Mouse (Mus musculus): ENCODE data around the gene Elob. TPM values are rescaled to one million over a fixed set of nuclear protein-coding genes. Genes with fewer than 3 reads are reported as not detected.

Elob gene
- polyA plus RNA-seq, 1 experiment: 237 TPM

GRCm38 (mm10) chr17:23815641-23816040, 13.3 kb downstream of the Elob start:
- no peaks in the 10 kb centered on the region for H3K4me1 ChIP-seq (ENCODE audit: control insufficient read depth, insufficient read depth, insufficient read length)
- H3K27ac ChIP-seq (ENCODE audit: insufficient read depth, low read length): no peak overlapping the region
- DNase-seq (ENCODE audit: low read depth in 1 of 2, low spot score in 2 of 2): no peak
- peaks cover 77% of the 10 kb centered on the region for H3K36me3 ChIP-seq (ENCODE audit: control insufficient read depth, insufficient read depth, low read length)
- no peak overlapping the region for H3K4me3 ChIP-seq (ENCODE audit: extremely low read depth, insufficient read depth, insufficient read length)
- TF ChIP-seq CTCF (IDR thresholded peaks at IDR 0.05; ENCODE audit: extremely low read depth, insufficient read depth, insufficient read length, insufficient replicate concordance): no peak
- TF ChIP-seq POLR2A (IDR thresholded peaks at IDR 0.05; ENCODE audit: low read depth, low read length): no peak
- WGBS: 96% methylated on average over 16 of the region's 16 CpGs
- H3K27me3 ChIP-seq (ENCODE audit: control insufficient read depth, insufficient read depth, low read length): no peaks in the 10 kb centered on the region

DNA sequence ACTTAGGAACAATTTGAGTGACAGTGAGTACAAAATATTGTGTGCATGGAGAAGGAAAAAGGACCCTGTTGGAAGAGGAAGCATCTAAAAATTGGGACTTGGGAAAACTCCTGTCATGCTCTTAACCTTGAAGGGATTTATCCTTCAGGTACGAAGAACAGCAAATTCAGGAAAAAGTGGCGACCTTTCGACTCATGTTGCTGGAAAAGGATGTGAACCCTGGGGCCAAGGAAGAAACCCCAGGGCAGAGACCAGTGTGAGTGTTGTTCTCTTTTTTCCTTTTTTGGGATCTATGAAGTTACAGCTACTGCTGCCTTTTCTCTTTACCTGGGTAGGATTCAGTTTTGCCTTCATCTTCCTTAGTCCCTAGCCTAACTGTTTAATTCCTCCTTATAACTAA, 21.0 kb downstream of the Elob start:
- H3K27me3 ChIP-seq (ENCODE audit: control insufficient read depth, insufficient read depth, low read length): no peaks in the 10 kb centered on the region
- 86% methylated on average over 3 of the region's 3 CpGs for WGBS
- H3K36me3 ChIP-seq (ENCODE audit: control insufficient read depth, insufficient read depth, low read length): peaks cover 41% of the 10 kb centered on the region
- peaks cover 9% of the 10 kb centered on the region for H3K4me1 ChIP-seq (ENCODE audit: control insufficient read depth, insufficient read depth, insufficient read length)
- no peak overlapping the region for H3K27ac ChIP-seq (ENCODE audit: insufficient read depth, low read length)
- no peak overlapping the region for H3K4me3 ChIP-seq (ENCODE audit: extremely low read depth, insufficient read depth, insufficient read length)
- DNase-seq (ENCODE audit: low read depth in 1 of 2, low spot score in 2 of 2): no peak
- TF ChIP-seq POLR2A (IDR thresholded peaks at IDR 0.05; ENCODE audit: low read depth, low read length) (no peak), CTCF (IDR thresholded peaks at IDR 0.05; ENCODE audit: extremely low read depth, insufficient read depth, insufficient read length, insufficient replicate concordance) (no peak)

DNA sequence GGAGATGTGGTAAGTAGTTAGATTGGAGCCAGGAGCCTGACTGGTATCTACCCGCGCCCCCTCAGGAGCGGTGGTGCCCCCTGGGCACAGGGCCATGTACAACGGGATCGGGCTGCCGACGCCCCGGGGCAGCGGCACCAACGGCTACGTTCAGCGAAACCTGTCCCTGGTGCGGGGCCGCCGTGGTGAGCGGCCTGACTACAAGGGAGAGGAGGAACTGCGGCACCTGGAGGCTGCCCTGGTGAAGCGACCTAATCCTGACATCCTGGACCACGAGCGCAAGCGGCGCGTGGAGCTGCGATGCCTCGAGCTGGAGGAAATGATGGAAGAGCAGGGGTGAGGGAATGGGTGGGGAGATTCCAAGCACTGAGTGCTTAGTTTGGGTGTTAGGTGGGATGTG, 22.1 kb downstream of the Elob start:
- Histone ChIP-seq H3K4me3 (ENCODE audit: extremely low read depth, insufficient read depth, insufficient read length) (peak overlapping the region; percentile 13; the same call in 1 of the 2 replicates), H3K27ac (ENCODE audit: insufficient read depth, low read length) (no peak overlapping the region), H3K4me1 (ENCODE audit: control insufficient read depth, insufficient read depth, insufficient read length) (peaks cover 11% of the 10 kb centered on the region), H3K36me3 (ENCODE audit: control insufficient read depth, insufficient read depth, low read length) (peaks cover 35% of the 10 kb centered on the region), H3K27me3 (ENCODE audit: control insufficient read depth, insufficient read depth, low read length) (no peaks in the 10 kb centered on the region)
- no peak for DNase-seq (ENCODE audit: low read depth in 1 of 2, low spot score in 2 of 2)
- WGBS: 73% methylated on average over 25 of the region's 25 CpGs
- TF ChIP-seq POLR2A (IDR thresholded peaks at IDR 0.05; ENCODE audit: low read depth, low read length) (no peak), CTCF (IDR thresholded peaks at IDR 0.05; ENCODE audit: extremely low read depth, insufficient read depth, insufficient read length, insufficient replicate concordance) (no peak)

DNA sequence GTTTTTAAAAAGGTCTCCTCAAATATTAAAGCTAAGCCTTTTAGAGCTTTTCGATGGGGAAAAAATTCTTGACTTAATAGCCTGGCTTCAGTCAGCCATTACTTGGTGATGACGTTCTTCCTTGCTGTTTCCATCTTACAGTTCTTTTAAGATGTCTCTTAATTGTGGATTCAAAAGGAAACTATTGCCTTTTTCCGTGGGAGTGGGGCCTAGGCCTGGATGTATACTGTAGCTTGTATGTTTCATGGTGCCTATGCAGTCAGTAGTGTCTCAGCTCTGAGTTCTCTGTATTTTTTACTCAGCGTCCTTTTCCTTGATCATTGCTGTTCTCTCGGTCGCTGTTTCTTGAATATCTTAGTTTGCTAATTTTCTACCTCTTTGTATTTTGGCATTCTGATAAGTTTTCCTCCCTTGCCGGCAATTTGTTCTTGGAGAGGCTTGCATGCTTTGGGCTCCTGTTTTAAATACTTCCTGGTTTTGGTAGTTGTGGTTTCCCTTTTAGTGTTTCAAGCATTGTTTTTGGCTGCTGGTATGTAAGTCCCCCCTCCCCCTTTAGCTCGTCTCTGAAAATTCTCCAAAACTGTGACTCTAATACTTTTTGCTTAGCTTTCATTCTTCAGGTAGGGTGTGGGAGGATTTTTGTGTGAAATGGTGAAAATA, 24.4 kb downstream of the Elob start:
- WGBS: under 1% methylated on average over 8 of the region's 8 CpGs
- Histone ChIP-seq H3K27me3 (ENCODE audit: control insufficient read depth, insufficient read depth, low read length) (no peaks in the 10 kb centered on the region), H3K27ac (ENCODE audit: insufficient read depth, low read length) (peak overlapping the region; percentile 95), H3K4me1 (ENCODE audit: control insufficient read depth, insufficient read depth, insufficient read length) (peaks cover 11% of the 10 kb centered on the region), H3K36me3 (ENCODE audit: control insufficient read depth, insufficient read depth, low read length) (peaks cover 18% of the 10 kb centered on the region), H3K4me3 (ENCODE audit: extremely low read depth, insufficient read depth, insufficient read length) (peak overlapping the region; percentile 90)
- TF ChIP-seq CTCF (IDR thresholded peaks at IDR 0.05; ENCODE audit: extremely low read depth, insufficient read depth, insufficient read length, insufficient replicate concordance) (no peak), POLR2A (IDR thresholded peaks at IDR 0.05; ENCODE audit: low read depth, low read length) (no peak)
- DNase-seq (ENCODE audit: low read depth in 1 of 2, low spot score in 2 of 2): no peak

DNA sequence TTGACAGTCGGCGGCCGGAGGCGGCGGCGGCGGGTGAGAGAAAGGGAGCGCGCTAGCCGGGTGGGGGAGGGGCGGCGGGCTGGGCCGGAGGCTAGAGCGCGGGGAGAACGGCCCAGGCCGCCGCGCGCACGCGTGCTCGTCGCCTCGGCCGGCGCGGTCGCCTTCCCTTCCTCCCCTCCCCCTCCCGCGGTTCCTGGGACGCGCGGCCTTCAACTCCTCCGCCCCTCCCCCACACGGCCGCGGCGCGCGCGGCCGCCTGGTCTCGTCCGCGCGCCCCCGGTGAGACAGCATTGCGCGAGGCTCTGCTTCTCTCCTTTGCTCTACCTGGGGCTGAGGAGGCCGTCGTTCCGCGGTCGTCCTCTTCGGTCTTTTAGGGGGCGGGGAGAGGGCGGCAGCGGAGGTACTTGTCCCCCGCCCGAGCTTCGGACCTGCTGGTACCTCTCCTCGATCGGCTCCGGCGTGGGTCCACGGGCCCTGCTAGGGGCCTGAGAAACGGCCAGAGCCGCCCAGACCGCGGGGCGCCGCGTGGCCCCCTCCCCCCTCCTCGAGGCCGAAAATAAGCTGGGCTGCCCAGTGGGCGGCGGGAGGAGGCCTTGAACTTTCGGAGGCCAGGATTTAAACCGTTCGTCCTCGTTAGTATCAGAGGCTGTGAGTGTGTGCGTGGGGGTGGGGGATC, 25.4 kb downstream of the Elob start:
- Histone ChIP-seq H3K4me3 (ENCODE audit: extremely low read depth, insufficient read depth, insufficient read length) (peak overlapping the region; percentile 90), H3K27me3 (ENCODE audit: control insufficient read depth, insufficient read depth, low read length) (no peaks in the 10 kb centered on the region), H3K4me1 (ENCODE audit: control insufficient read depth, insufficient read depth, insufficient read length) (peaks cover 11% of the 10 kb centered on the region), H3K27ac (ENCODE audit: insufficient read depth, low read length) (peak overlapping the region; percentile 95), H3K36me3 (ENCODE audit: control insufficient read depth, insufficient read depth, low read length) (peaks cover 9% of the 10 kb centered on the region)
- no peak for TF ChIP-seq CTCF (IDR thresholded peaks at IDR 0.05; ENCODE audit: extremely low read depth, insufficient read depth, insufficient read length, insufficient replicate concordance)
- no peak for TF ChIP-seq POLR2A (IDR thresholded peaks at IDR 0.05; ENCODE audit: low read depth, low read length)
- under 1% methylated on average over 72 of the region's 83 CpGs for WGBS
- DNase-seq (ENCODE audit: low read depth in 1 of 2, low spot score in 2 of 2): peak; percentile 49 to 67

- under 1% methylated on average over 59 of the region's 60 CpGs for WGBS
- Histone ChIP-seq H3K4me1 (ENCODE audit: control insufficient read depth, insufficient read depth, insufficient read length) (peaks cover 11% of the 10 kb centered on the region), H3K27me3 (ENCODE audit: control insufficient read depth, insufficient read depth, low read length) (no peaks in the 10 kb centered on the region), H3K36me3 (ENCODE audit: control insufficient read depth, insufficient read depth, low read length) (peaks cover 4% of the 10 kb centered on the region), H3K27ac (ENCODE audit: insufficient read depth, low read length) (peak overlapping the region; percentile 95), H3K4me3 (ENCODE audit: extremely low read depth, insufficient read depth, insufficient read length) (peak overlapping the region; percentile 90)
- DNase-seq (ENCODE audit: low read depth in 1 of 2, low spot score in 2 of 2): peak; percentile 96 to 99
- TF ChIP-seq POLR2A (IDR thresholded peaks at IDR 0.05; ENCODE audit: low read depth, low read length) (peak; percentile 76), CTCF (IDR thresholded peaks at IDR 0.05; ENCODE audit: extremely low read depth, insufficient read depth, insufficient read length, insufficient replicate concordance) (no peak)
These were observed 26.1 kb downstream of the Elob start for GRCm38 (mm10) chr17:23802746-23803365.

All from spleen, adult 2 months (tissue).